Mouse (Mus musculus): ENCODE measurements around the gene Rps5.
A peak's percentile ranks its signal among the peaks of the same experiment; 100 is the strongest.
"Not testable (repeated sequence)": the region's sequence is repeated elsewhere in the genome, so short reads cannot be mapped to it uniquely, and the experiment has no call there.

The Rps5 gene

GRCm38 (mm10) chr7:12927693-12928589, 5.9 kb downstream of the Rps5 start:
- DNase-seq (ENCODE audit: low spot score) = peak; percentile 31

GRCm38 (mm10) chr7:12933615-12934140, 11.6 kb downstream of the Rps5 start:
- DNase-seq (ENCODE audit: low spot score) = no peak

- DNase-seq (ENCODE audit: low spot score) = no peak
Measured at GRCm38 (mm10) chr7:12934808-12935207, 12.7 kb downstream of the Rps5 start.

GRCm38 (mm10) chr7:12937254-12937803, 15.2 kb downstream of the Rps5 start:
- not testable (repeated sequence) for DNase-seq (ENCODE audit: low spot score)

- DNase-seq (ENCODE audit: low spot score) = no peak
Measured at GRCm38 (mm10) chr7:12940599-12940998, 18.5 kb downstream of the Rps5 start.

- DNase-seq (ENCODE audit: low spot score) = no peak
Measured at GRCm38 (mm10) chr7:12943488-12943887, 21.4 kb downstream of the Rps5 start.

GRCm38 (mm10) chr7:12949032-12949871, 27.2 kb downstream of the Rps5 start:
- peak; percentile 96 for DNase-seq (ENCODE audit: low spot score)

GRCm38 (mm10) chr7:12949872-12950229, 27.8 kb downstream of the Rps5 start:
- no peak for DNase-seq (ENCODE audit: low spot score)

- no peak for DNase-seq (ENCODE audit: low spot score)
Measured at GRCm38 (mm10) chr7:12954896-12955295, 32.8 kb downstream of the Rps5 start.

- DNase-seq (ENCODE audit: low spot score) = no peak
Measured at GRCm38 (mm10) chr7:12957511-12957910, 35.4 kb downstream of the Rps5 start.

- no peak for DNase-seq (ENCODE audit: low spot score)
Measured at GRCm38 (mm10) chr7:12958948-12959347, 36.9 kb downstream of the Rps5 start.

GRCm38 (mm10) chr7:12959718-12960117, 37.6 kb downstream of the Rps5 start:
- DNase-seq (ENCODE audit: low spot score) = no peak

GRCm38 (mm10) chr7:12961511-12962141, 39.5 kb downstream of the Rps5 start:
- DNase-seq (ENCODE audit: low spot score) = peak; percentile 61

GRCm38 (mm10) chr7:12965678-12966091, 43.6 kb downstream of the Rps5 start, which contains the start of gene Zfp324:
Gene Zfp324, plus strand, starts transcription at chr7:12965838.
- DNase-seq (ENCODE audit: low spot score) = peak; percentile 92

- DNase-seq (ENCODE audit: low spot score) = peak; percentile 73
Measured at GRCm38 (mm10) chr7:12966104-12966845, 44.2 kb downstream of the Rps5 start.

- no peak for DNase-seq (ENCODE audit: low spot score)
Measured at GRCm38 (mm10) chr7:12970906-12971305, 48.8 kb downstream of the Rps5 start.
